Mouse (Mus musculus): ENCODE results near the gene Gm28363.
"Not testable (repeated sequence)": the region's sequence is repeated elsewhere in the genome, so short reads cannot be mapped to it uniquely, and the experiment has no call there.

Gm28363 gene

GRCm38 (mm10) chr1:117696831-117697230 is at the start of gene Gm28363:
TSS of gene Gm28363 (plus strand) at chr1:117697131.
- not testable (repeated sequence) for DNase-seq (ENCODE audit: low spot score in 2 of 2)

- not testable (repeated sequence) for DNase-seq (ENCODE audit: low spot score in 2 of 2)
Measured at GRCm38 (mm10) chr1:117650236-117650635, 46.7 kb upstream of the Gm28363 start.

Data from spleen, postnatal 4 days (tissue).